Mouse (Mus musculus): Measurements from ENCODE around the gene A030005L19Rik.
"Not testable (repeated sequence)": the region's sequence is repeated elsewhere in the genome, so short reads cannot be mapped to it uniquely, and the experiment has no call there.

Gene A030005L19Rik

GRCm38 (mm10) chr1:82913025-82913424 is at the start of gene A030005L19Rik:
Gene A030005L19Rik (plus strand): TSS chr1:82913325.
- DNase-seq (ENCODE audit: low read depth, low spot score) = peak; percentile 18

GRCm38 (mm10) chr1:82870202-82870601 is 42.9 kb upstream of the A030005L19Rik start:
- DNase-seq (ENCODE audit: low read depth, low spot score) = peak; percentile 24

GRCm38 (mm10) chr1:82879172-82879571 is 34.0 kb upstream of the A030005L19Rik start:
- DNase-seq (ENCODE audit: low read depth, low spot score) = peak; percentile 41

GRCm38 (mm10) chr1:82880196-82880595 is 32.9 kb upstream of the A030005L19Rik start:
- no peak for DNase-seq (ENCODE audit: low read depth, low spot score)

GRCm38 (mm10) chr1:82893269-82893668 is 19.9 kb upstream of the A030005L19Rik start:
- DNase-seq (ENCODE audit: low read depth, low spot score) = no peak

GRCm38 (mm10) chr1:82900567-82900966 is 12.6 kb upstream of the A030005L19Rik start:
- peak; percentile 63 for DNase-seq (ENCODE audit: low read depth, low spot score)

- no peak for DNase-seq (ENCODE audit: low read depth, low spot score)
Observed at GRCm38 (mm10) chr1:82901201-82901600, 11.9 kb upstream of the A030005L19Rik start.

- no peak for DNase-seq (ENCODE audit: low read depth, low spot score)
Observed at GRCm38 (mm10) chr1:82905886-82906285, 7.2 kb upstream of the A030005L19Rik start.

GRCm38 (mm10) chr1:82913434-82913833 is 309 bp downstream of the A030005L19Rik start:
- DNase-seq (ENCODE audit: low read depth, low spot score) = peak; percentile 19

- no peak for DNase-seq (ENCODE audit: low read depth, low spot score)
Observed at GRCm38 (mm10) chr1:82924650-82925049, 11.5 kb downstream of the A030005L19Rik start, which contains the start of gene A030014E15Rik. Gene A030014E15Rik (plus strand): TSS chr1:82924917.

- not testable (repeated sequence) for DNase-seq (ENCODE audit: low read depth, low spot score)
Observed at GRCm38 (mm10) chr1:82930558-82930957, 17.4 kb downstream of the A030005L19Rik start.

GRCm38 (mm10) chr1:82931326-82931725 is 18.2 kb downstream of the A030005L19Rik start, which contains the start of gene Gm6217:
Gene Gm6217 (minus strand): TSS chr1:82931399.
- not testable (repeated sequence) for DNase-seq (ENCODE audit: low read depth, low spot score)

GRCm38 (mm10) chr1:82938666-82939065 is 25.5 kb downstream of the A030005L19Rik start:
- no peak for DNase-seq (ENCODE audit: low read depth, low spot score)

- not testable (repeated sequence) for DNase-seq (ENCODE audit: low read depth, low spot score)
Observed at GRCm38 (mm10) chr1:82942505-82942904, 29.4 kb downstream of the A030005L19Rik start.

GRCm38 (mm10) chr1:82943295-82943694 is 30.2 kb downstream of the A030005L19Rik start, which contains the start of gene A030003K21Rik:
Gene A030003K21Rik (minus strand): TSS chr1:82943388.
- DNase-seq (ENCODE audit: low read depth, low spot score) = not testable (repeated sequence)

- not testable (repeated sequence) for DNase-seq (ENCODE audit: low read depth, low spot score)
Observed at GRCm38 (mm10) chr1:82946029-82946428, 32.9 kb downstream of the A030005L19Rik start.

- no peak for DNase-seq (ENCODE audit: low read depth, low spot score)
Observed at GRCm38 (mm10) chr1:82948601-82949000, 35.5 kb downstream of the A030005L19Rik start.

- DNase-seq (ENCODE audit: low read depth, low spot score) = not testable (repeated sequence)
Observed at GRCm38 (mm10) chr1:82955913-82956312, 42.8 kb downstream of the A030005L19Rik start, which contains the start of gene Gm7544. Gene Gm7544 (minus strand): TSS chr1:82956013.

GRCm38 (mm10) chr1:82959870-82960385 is 46.8 kb downstream of the A030005L19Rik start, which contains the start of gene Gm47955:
Gene Gm47955 (plus strand): TSS chr1:82960286.
- no peak for DNase-seq (ENCODE audit: low read depth, low spot score)
